Mouse (Mus musculus): ENCODE data around the gene Nckap5l. TPM values are rescaled to one million over a fixed set of nuclear protein-coding genes. Genes with fewer than 3 reads are reported as not detected.

Nckap5l gene
- polyA plus RNA-seq, 1 experiment from 2014 or later: 10.3 TPM

Other genes with a start within 250 kb of the Nckap5l start
- gene Kcnh3, start 232.9 kb downstream of the Nckap5l start, polyA plus RNA-seq (2015; fragmentation: Nextera tagmentation; extraction: Ambion mirVana): 1.4 and 2.0 TPM in 2 replicates
- 131 and 146 TPM in 2 replicates for gene Mcrs1, start 205.8 kb downstream of the Nckap5l start, polyA plus RNA-seq (2015; fragmentation: Nextera tagmentation; extraction: Ambion mirVana)
- gene Prpf40b, start 162.7 kb downstream of the Nckap5l start, polyA plus RNA-seq (2015; fragmentation: Nextera tagmentation; extraction: Ambion mirVana): 82.4 and 83.6 TPM in 2 replicates
- 0.12 and 0.42 TPM in 2 replicates for gene Fam186b, start 161.9 kb downstream of the Nckap5l start, polyA plus RNA-seq (2015; fragmentation: Nextera tagmentation; extraction: Ambion mirVana)
- 29.0 and 29.5 TPM in 2 replicates for gene Fmnl3, start 87.3 kb downstream of the Nckap5l start, polyA plus RNA-seq (2015; fragmentation: Nextera tagmentation; extraction: Ambion mirVana)
- 266 and 285 TPM in 2 replicates for gene Tmbim6, start 64.9 kb downstream of the Nckap5l start, polyA plus RNA-seq (2015; fragmentation: Nextera tagmentation; extraction: Ambion mirVana)
- 16.3 and 17.3 TPM in 2 replicates for gene Bcdin3d, start 17.0 kb upstream of the Nckap5l start, polyA plus RNA-seq (2015; fragmentation: Nextera tagmentation; extraction: Ambion mirVana)
- 0.14 and 0.50 TPM in 2 replicates for gene Faim2, start 70.4 kb upstream of the Nckap5l start, polyA plus RNA-seq (2015; fragmentation: Nextera tagmentation; extraction: Ambion mirVana)
- gene Aqp2, start 121.3 kb upstream of the Nckap5l start, polyA plus RNA-seq (2015; fragmentation: Nextera tagmentation; extraction: Ambion mirVana): not detected in 2 replicates
- gene Aqp5, start 133.0 kb upstream of the Nckap5l start, polyA plus RNA-seq (2015; fragmentation: Nextera tagmentation; extraction: Ambion mirVana): 0.24 and 1.2 TPM in 2 replicates
- not detected in 2 replicates for gene Aqp6, start 143.7 kb upstream of the Nckap5l start, polyA plus RNA-seq (2015; fragmentation: Nextera tagmentation; extraction: Ambion mirVana)
- 131 and 132 TPM in 2 replicates for gene Racgap1, start 193.9 kb upstream of the Nckap5l start, polyA plus RNA-seq (2015; fragmentation: Nextera tagmentation; extraction: Ambion mirVana)
- gene Asic1, start 212.6 kb upstream of the Nckap5l start, polyA plus RNA-seq (2015; fragmentation: Nextera tagmentation; extraction: Ambion mirVana): 3.3 and 4.2 TPM in 2 replicates
- 55.0 and 73.1 TPM in 2 replicates for gene Smarcd1, start 244.4 kb upstream of the Nckap5l start, polyA plus RNA-seq (2015; fragmentation: Nextera tagmentation; extraction: Ambion mirVana)
- not detected in 2 replicates for gene Gm17349, start 247.7 kb upstream of the Nckap5l start, polyA plus RNA-seq (2015; fragmentation: Nextera tagmentation; extraction: Ambion mirVana)